Mouse (Mus musculus): ENCODE measurements at regions not wholly inside any gene's neighbourhood (a gene's known extent, or its start where the extent isn't known, plus 50 kb on each side); places are given as distances from the start of the nearest gene placed in this dataset.

- DNase-seq, result no peak
Measured at GRCm38 (mm10) chr11:112657410-112658159, 124.4 kb upstream of the Sox9 start.

- no peak for DNase-seq
Measured at GRCm38 (mm10) chr11:112659911-112660310, 122.1 kb upstream of the Sox9 start.

GRCm38 (mm10) chr11:112661426-112661825, 120.6 kb upstream of the Sox9 start:
- DNase-seq, result no peak

- no peak for DNase-seq
Measured at GRCm38 (mm10) chr11:112667311-112667710, 114.7 kb upstream of the Sox9 start.

GRCm38 (mm10) chr11:112672086-112672485, 109.9 kb upstream of the Sox9 start:
- no peak for DNase-seq

- no peak for DNase-seq
Measured at GRCm38 (mm10) chr11:112690047-112690446, 92.0 kb upstream of the Sox9 start.

GRCm38 (mm10) chr11:112706091-112706490, 75.9 kb upstream of the Sox9 start:
- no peak for DNase-seq

- no peak for DNase-seq
Measured at GRCm38 (mm10) chr11:112708119-112708730, 73.8 kb upstream of the Sox9 start.

- DNase-seq, result no peak
Measured at GRCm38 (mm10) chr11:112711656-112712055, 70.4 kb upstream of the Sox9 start.

- no peak for DNase-seq
Measured at GRCm38 (mm10) chr11:112718547-112718946, 63.5 kb upstream of the Sox9 start.

- DNase-seq, result no peak
Measured at GRCm38 (mm10) chr11:112720652-112721051, 61.4 kb upstream of the Sox9 start.

GRCm38 (mm10) chr11:112722936-112723335, 59.1 kb upstream of the Sox9 start:
- no peak for DNase-seq

GRCm38 (mm10) chr11:112728154-112728952, 53.7 kb upstream of the Sox9 start:
- DNase-seq, result no peak

Data from right cerebral cortex, postnatal 4 days (tissue).